Mouse (Mus musculus): ENCODE results near the gene Sapcd1.
"Not testable (repeated sequence)": the region's sequence is repeated elsewhere in the genome, so short reads cannot be mapped to it uniquely, and the experiment has no call there.

Sapcd1 gene

DNA sequence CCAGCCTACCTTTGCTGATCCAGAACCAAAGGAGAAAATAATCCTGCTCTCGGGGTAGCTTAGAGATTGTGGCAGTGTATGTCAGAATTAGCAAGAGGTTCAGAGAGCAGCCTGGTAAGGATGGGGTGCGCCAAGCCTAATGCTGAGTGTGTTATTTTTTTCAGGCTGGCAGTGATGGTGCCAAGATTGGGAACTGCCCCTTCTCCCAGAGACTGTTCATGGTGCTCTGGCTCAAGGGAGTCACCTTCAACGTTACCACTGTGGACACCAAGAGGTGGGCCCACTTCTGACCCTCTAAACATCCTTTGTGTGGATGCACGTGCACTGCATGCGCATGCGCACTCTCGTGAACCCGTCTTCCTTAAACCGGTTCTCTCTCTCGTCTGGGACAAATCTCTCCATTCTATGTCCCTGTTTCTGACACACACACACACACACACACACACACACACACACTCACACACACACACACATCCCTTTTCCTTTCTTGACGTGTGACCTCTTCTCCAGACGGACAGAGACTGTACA, 24.5 kb upstream of the Sapcd1 start:
- DNase-seq (ENCODE audit: low read depth, low spot score) = no peak

DNA sequence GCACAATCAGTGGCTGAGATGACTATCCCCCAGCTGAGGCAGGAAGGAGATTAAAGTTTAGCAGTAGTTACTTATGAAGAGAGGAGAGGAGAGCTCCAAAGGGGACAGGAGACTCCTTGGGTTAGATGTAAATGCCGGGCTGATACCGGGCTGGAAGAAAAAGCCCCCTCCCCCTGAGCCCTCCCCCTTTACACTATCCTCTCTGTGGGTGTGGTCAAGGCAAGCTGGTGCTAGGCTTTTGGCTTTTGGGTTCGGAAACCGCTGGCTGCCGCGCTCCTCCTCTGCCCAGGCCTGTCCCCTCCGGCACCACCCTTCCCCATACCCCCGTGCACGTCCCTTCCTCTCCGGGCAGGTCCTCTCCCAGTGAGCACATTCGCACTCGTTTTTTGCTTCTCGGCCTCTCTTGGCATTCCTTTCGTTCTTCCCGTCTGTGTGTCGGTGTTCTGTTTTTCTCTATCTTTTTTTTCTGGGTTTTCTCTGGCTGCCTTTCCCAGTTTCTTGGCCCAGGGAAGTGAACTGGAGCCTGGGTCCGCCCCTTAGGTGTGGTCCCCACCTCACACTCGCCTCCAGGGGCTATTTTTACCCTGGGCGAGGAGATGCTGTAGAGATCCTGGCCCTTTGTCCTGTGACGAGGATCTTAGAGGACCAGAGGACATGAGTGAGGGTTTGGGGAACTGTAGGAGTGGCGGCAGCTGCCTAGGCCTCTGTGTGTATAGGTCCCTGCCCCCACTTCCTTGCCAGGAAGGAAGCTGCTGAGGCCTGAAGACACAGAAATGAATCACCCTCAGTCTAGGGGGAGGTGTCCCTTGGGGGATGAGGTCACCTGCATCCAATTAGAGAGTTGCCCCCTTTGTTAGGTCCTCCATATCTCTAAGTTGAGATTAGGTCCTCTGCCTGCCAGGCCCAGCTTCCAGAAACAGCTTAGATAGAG, 23.6 kb upstream of the Sapcd1 start:
- no peak for DNase-seq (ENCODE audit: low read depth, low spot score)

GRCm38 (mm10) chr17:35050126-35050750, 22.4 kb upstream of the Sapcd1 start:
- DNase-seq (ENCODE audit: low read depth, low spot score) = no peak

GRCm38 (mm10) chr17:35049561-35050016, 21.8 kb upstream of the Sapcd1 start, which contains the start of gene Clic1:
Gene Clic1, plus strand, starts transcription at chr17:35049966.
- DNase-seq (ENCODE audit: low read depth, low spot score) = no peak

DNA sequence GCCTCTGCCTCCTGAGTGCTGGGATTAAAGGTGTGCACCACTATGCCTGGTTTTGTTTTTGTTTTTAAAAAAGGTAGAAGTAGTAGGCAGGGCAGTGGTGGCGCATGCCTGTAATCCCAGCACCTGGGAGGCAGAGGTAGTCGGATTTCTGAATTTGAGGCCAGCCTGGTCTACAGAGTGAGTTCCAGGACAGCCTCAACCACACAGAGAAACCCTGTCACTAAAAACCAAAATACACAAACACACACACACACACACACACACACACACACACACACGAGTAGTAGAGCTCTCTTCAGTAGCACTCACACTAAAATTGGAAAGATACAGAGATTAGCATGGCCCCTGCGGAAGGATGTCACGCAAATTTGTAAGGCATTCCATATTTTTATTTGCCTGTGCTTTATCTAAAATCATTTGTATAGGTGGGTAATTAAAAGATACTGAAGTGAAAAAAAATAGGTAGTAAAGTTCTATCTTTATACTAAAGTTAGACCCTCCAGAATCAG, 21.2 kb upstream of the Sapcd1 start:
- no peak for DNase-seq (ENCODE audit: low read depth, low spot score)

- DNase-seq (ENCODE audit: low read depth, low spot score) = no peak
Observed at GRCm38 (mm10) chr17:35048149-35048931, 20.5 kb upstream of the Sapcd1 start.

DNA sequence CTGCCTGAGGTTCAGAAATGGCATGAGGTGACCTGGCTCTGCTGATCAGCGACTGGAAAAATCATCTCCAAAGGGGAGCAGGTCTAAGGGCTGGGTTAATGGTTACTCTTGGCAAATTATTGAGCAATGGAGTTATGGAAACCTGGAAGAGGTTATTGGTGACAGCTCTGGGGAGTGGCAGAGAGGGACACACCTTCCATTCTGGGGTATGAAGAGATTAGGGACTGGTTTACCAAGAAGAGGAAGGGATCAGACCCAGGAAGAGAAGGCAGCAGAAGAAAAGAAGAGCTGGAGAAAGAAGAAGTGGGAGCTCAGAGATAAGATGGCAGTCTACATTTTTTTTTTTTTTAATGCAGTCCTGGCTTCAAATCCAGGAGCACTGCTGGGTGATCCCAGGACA, 19.9 kb upstream of the Sapcd1 start:
- DNase-seq (ENCODE audit: low read depth, low spot score) = no peak

GRCm38 (mm10) chr17:35046681-35047455, 19.1 kb upstream of the Sapcd1 start, which contains the start of gene Msh5:
Gene Msh5, minus strand, starts transcription at chr17:35046745.
- peak; percentile 93 for DNase-seq (ENCODE audit: low read depth, low spot score)

- DNase-seq (ENCODE audit: low read depth, low spot score) = no peak
Observed at GRCm38 (mm10) chr17:35045807-35046680, 18.2 kb upstream of the Sapcd1 start.

DNA sequence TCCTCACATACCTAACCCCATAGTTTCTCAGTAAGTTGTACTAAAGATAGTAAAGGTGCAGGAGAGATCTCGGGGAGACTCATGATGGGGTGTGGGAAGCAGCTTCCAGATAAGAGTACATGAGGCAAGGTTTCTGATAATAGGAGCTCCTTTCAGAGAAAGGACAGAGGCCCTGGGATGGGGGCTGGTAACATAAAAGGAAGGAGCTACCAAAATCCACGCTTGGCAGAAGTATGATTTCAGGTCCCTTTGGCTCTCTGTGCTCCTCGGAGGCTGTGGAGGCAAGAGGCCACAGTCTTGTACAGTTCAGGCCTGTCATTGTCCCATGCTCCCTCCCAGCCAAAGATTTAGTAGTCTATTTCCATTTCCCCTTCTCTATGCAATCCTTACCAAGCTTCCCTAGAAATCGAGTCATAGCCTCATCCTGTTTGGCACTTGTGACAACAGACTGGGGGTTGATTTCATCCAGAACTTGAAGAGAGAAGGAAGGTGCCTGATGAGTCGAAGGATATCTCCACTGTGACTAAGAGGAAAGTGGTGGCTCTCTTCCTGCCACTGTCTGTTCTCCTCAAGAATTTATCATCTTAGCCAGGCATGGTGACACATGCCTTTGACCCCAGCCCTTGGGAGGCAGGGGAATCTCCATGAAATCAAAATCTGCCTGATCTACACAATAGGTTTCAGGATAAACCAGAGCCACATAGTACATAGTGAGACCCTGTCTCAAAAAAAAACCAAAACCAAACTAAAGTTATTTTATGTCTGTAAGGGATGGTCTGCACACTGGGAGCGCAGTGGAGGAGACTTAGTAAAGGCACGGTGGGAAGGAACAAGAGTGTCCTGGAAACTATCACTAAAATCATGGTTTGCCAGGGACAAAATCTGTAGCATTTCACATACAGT, 17.3 kb upstream of the Sapcd1 start:
- DNase-seq (ENCODE audit: low read depth, low spot score) = no peak

- no peak for DNase-seq (ENCODE audit: low read depth, low spot score)
Observed at GRCm38 (mm10) chr17:35043794-35044193, 16.0 kb upstream of the Sapcd1 start.

- DNase-seq (ENCODE audit: low read depth, low spot score) = no peak
Observed at GRCm38 (mm10) chr17:35039121-35039873, 11.5 kb upstream of the Sapcd1 start.

DNA sequence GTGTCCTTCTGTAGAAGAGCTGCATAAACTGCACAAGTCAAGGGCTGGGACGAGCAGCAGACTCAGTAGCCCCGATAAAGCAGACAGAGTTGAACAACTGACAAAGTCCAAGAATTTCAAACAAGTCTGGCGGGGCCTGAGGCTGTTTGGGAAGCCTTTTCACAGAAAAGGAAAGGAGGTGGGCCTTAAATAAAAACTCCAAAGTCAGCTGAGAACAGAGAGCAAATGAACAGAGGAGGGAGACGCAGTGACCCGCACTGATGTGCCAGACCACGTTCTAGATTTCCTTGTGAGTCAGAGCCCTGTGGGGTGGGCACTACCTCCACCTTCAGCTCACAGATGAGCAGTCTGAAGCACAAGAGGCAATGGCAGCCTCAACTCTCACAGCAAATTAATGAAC, 7.1 kb upstream of the Sapcd1 start:
- no peak for DNase-seq (ENCODE audit: low read depth, low spot score)

DNA sequence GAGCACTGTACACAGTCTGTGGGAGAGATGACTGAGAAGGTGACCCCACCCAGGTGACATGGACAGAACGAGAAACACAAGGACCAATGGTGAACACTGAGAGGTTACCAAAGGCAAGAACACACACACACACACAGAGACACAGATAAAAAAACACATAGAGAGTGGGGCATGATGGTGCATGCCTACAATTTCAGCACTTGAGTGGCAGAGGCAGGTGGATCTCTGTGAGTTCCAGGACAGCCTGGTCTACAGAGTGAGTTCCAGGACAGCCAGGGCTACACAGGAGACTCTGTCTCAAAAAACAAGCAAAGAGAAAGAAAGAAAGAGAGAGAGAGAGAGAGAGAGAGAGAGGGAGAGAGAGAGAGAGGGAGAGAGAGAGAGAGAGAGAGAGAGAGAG, 5.9 kb upstream of the Sapcd1 start:
- not testable (repeated sequence) for DNase-seq (ENCODE audit: low read depth, low spot score)

DNA sequence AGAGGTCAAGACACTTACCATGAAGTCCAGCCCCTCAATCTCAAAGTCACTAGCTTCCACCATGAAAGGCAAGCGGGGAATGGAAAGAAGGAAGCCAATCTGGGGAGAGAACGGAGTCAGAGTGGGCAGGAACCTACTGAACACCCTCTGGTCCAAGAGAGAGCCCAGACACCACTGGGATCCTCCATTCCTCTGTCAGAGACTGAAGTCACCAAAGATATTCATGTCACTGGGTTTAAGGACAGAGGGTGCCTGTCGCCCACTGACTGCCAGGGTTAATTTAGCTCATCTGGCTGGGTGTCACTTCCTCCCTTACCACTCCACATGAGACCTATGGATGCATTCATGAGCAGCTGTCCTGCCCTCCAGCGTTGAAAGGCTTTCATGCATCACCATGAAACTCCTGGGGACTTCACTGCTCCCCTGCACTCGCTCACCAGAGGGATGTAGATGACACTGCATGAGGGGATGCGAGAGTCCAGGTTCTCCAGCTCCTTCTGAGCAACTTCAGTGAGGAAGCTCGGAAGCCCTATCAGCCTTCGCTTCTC, 4.6 kb upstream of the Sapcd1 start:
- DNase-seq (ENCODE audit: low read depth, low spot score) = no peak

DNA sequence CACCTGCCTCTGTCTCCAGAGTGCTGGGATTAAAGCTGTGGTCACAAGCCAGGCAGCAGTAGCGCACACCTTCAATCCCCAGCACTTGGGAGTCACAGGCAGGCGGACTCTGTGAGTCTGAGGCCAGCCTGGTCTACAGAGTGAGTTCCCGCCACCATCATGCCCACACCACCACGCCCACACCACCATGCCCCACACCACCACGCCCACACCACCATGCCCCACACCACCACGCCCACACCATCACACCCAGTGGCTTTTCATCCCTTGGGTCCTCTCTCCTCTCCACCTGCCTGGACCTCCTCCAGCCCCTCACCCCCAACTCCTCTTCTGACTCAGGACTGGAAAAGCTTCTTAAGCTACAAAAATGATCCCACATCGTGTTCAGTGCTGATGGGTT, 4.1 kb upstream of the Sapcd1 start:
- no peak for DNase-seq (ENCODE audit: low read depth, low spot score)

DNA sequence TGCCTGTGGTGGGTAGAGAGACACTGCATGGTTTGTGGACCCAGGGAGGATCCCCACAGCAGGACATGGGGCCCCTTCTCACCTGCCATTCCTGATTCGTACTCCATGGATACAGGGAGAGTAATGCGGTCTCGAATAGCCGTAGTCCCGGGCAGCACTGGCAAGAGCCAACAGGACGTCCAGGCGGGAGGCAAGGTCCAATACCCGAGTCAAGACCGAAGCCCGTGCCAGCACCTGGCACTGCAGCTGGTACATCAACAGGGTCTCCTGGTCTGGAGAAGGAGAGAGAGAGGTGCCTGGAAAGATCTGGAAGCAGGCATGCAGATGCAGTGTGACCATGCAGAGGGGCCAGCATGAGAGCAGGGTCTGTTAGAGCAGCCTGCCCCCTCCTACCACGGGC, 3.5 kb upstream of the Sapcd1 start:
- no peak for DNase-seq (ENCODE audit: low read depth, low spot score)
